Mouse (Mus musculus) liver, adult 2 months (tissue): ENCODE data around the gene Ulk4.

Source experiments
- CTCF ChIP-seq: fragments of 200-500 bp; IDR thresholded peaks from 2 replicates; pipeline ENCODE4 v1.5.1; 2011; ENCODE audit warnings: low read depth, low read length, control low read depth
- POLR2A ChIP-seq: fragments of 200-500 bp; IDR thresholded peaks from 2 replicates; pipeline ENCODE4 v1.6.1; 2011; ENCODE audit warnings: low read length, control low read depth; ENCODE audit not compliant: insufficient read depth; ENCODE audit errors: extremely low read depth

- TF ChIP-seq POLR2A (no peak), CTCF (no peak)
These were observed 44.1 kb upstream of the Ulk4 start for GRCm38 (mm10) chr9:121321118-121321517.
